Mouse (Mus musculus) frontal cortex, adult (tissue): ENCODE results near the gene Ubn1.

Experiments
- ATAC-seq: cut with Nextera tagmentation; 2 replicates; pipeline ENCODE4 v1.9.2; 2017; ENCODE audit warnings: mild to moderate bottlenecking, moderate library complexity, mixed read lengths; ENCODE audit not compliant: low TSS enrichment

The Ubn1 gene

GRCm38 (mm10) chr16:5049774-5050234 is at the start of gene Ubn1, which contains the start of gene Glyr1:
TSS of gene Ubn1 (plus strand) at chr16:5050057.
TSS of gene Glyr1 (minus strand) at chr16:5049863.
- peak; percentile 98 for ATAC-seq

DNA sequence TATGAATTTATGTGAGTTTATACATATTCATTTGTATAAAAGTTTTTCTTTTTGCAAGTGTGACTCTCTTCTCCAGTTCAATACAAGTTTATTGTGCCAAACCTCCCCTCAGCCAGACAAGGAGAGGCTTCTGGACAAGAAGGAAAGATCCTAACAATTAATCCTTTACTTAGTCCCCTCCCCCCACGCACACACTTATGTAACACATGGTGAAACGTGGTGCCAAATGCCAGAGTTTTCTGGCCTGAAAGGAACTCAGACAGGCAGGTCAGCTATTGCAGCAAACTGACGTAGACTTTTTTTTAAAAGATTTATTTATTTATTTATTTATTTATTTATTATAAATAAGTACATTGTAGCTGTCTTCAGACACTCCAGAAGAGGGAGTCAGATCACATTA is 49.2 kb upstream of the Ubn1 start:
- no peak for ATAC-seq

GRCm38 (mm10) chr16:5007067-5007466 is 42.8 kb upstream of the Ubn1 start, which contains the start of gene Smim22:
TSS of gene Smim22 (plus strand) at chr16:5007288.
- ATAC-seq = no peak

DNA sequence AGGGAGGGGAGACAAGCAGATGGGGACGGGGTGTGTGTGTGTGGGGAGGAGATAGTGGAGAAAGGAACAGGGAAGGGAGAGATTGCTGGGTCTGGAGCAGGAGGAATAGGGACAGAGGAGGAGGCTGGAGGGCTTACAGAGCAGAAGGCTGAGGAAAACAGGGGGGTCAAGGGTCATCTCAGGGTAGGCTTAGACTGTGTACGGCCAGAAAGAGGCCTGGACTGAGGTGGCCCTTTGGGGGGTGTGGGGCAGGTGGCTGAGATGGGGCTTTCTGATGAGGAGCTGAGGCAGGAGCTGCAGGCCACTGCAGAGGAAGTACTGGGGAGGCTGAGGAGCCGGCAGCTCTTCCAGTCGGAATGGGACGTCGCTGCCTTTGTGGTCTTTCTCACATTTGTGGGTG is 42.4 kb upstream of the Ubn1 start:
- ATAC-seq = no peak

GRCm38 (mm10) chr16:5008076-5008475 is 41.8 kb upstream of the Ubn1 start:
- no peak for ATAC-seq

GRCm38 (mm10) chr16:5010371-5010935 is 39.4 kb upstream of the Ubn1 start:
- no peak for ATAC-seq

DNA sequence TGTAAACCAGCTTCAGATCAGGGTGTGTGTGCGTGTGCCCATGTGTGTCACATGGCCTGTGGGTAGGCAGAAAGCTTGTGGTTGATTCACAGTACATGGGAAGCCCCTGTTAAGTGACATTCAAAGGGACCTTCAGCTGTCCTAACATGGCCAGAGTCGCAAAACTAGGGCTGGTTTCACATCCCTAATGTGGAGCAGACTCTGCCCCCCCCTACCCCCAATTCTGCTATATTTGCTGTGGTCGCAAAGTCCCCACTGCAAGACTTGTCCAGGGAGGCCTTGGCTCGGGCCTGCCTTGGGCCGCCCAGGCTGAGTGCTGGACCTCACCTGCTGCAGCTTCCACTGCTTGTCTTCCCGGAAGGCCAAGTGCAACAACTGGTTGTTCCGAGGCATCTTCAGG is 38.6 kb upstream of the Ubn1 start:
- ATAC-seq = no peak

DNA sequence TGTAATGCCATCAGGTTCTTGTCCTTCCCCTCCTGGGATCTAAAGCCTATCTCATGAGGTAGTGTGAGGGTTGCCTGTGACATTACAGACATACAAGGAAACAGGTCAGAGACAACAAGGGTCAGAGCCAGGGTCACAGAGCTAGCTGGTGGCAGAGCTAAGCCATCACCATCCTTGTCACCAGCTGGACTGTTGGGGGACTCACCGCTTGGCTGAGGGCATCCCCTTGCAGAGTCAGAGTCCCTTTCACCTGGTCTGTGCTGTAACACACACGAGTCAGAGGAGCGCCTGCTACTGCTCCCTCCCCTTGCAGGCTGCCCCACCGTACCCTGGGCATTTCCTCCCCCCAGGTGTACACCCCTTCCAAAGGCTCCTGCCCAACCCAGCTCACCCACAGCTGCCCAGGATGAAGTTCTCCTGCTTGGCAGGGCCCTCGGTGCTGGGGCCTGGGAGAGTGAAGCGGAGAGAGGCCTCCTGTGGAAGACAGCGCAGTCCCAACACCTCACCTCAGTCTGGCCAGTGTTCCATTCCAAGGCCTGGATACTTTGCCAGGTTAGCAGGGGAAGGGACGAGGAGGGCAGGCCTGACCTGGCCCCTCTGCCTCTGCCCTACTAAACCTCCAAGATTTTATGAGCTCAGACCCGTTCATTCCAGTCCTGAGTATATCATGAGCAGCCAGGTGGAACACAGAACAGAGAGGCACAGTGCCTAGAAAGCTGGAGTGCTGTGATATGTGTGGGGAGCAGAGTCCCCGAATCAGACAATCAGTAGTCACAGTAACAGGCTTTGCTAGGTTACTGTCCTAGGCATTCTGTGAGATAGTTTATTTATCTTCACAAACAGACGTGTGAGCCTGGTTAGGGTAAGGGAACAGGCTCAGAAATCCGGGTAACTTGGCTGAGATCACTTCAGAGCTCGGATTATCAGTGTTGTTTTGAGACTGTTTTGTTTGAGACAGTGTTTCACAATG is 37.5 kb upstream of the Ubn1 start:
- no peak for ATAC-seq

- ATAC-seq = peak; percentile 98
Observed at GRCm38 (mm10) chr16:5013054-5013838, 36.6 kb upstream of the Ubn1 start, which contains the start of gene Rogdi. TSS of gene Rogdi (minus strand) at chr16:5013553.

DNA sequence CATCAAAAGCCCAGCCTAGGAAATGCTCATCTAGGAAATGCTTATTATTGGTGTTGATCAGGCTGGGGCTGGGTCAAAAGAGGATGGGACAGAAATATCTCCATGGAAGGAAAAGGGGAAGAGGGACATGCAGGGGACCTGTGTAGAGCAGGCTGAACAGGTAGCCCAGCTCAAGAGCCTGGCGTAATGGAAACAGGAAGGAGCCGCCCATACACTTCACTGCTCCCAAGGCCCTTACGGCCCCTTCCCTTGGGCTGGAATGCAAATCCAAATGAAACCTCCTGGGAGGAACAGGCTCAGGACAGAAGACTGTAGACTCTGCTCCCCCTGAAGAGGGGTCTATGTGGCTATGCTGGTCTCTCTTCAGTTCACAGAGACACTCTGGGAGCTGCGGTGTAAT is 35.3 kb upstream of the Ubn1 start:
- ATAC-seq = no peak

DNA sequence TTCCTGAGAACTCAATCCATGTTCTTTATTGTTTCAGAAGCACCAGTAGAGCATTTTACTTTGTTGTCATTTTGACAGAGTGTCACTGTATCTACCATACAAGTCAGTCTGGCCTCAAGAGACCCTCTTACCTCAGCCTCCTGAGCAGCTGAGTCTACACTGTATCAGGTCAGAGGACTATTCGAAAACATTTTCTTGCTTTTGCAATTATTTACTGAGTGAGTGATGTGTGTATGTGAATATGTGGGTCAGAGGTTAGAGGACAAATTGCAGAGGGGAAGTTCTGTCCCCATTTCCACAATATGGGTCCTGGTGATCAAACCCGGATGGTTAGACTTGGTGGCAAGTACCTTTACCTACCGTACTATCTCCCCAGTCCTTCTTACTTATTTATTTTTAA is 25.8 kb upstream of the Ubn1 start:
- ATAC-seq = no peak

DNA sequence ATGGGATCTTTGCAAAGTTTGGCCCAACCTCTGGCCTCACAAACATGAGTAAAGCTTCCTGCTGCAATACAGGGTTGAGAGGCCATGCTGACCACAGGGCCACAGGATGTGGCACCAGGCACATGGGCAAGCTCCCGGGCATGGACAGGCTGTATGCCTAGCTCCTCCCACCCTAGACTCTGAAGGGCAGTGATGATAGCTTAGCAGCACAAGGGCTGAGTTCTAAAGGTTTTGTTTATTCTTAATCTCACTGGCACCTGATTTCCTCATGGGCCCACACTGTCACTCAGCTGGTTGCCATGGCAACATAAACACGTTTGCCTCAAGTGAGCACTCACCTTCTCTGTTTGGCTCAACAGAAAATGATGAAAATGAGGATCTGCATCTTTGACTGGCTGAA is 20.0 kb upstream of the Ubn1 start:
- ATAC-seq = no peak

- no peak for ATAC-seq
Observed at GRCm38 (mm10) chr16:5035591-5035990, 14.3 kb upstream of the Ubn1 start.

DNA sequence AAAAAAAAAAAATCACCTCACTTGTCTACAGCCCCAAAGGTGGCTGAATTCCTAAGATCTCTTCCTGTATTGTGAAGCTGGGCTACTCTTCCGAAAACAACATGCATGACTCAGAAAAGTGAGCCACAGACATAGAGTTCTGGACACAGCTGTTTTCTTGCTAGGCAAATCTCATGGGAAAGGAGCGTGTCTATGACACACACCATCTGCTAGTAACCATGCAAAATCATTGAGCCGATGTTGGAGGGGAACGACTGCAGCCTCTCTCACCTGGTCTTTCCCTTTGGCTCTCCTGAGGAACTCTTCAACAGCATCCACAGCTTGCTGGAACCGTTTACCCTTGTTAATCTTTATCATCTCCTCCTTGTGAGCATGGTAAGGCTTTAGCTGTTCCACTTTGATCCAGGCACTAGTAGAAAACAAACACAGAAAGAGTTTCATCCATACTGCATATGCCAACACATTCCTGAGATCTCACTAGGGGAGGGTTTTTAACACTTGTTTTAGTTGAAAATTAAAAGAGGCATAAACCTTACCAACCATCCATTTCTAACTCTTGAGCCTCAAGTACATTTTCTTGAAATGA is 13.1 kb upstream of the Ubn1 start:
- no peak for ATAC-seq

DNA sequence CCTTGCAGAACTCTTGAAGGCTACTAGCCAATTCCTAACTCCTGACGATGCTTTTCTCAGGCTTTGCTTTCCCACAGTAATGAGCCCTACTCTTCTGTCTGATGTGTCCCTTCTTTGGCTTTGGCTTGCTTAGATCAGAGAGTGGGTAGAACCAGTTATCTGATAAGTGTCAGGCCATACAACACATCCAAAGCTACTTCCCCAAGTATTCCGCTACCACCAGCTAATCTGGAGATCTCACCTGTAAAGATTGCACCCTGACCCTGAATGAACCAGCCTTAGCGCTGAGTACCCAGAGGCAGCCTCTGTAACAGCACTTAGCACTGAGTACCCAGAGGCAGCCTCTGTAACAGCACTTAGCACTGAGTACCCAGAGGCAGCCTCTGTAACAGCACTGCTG is 4.5 kb upstream of the Ubn1 start:
- ATAC-seq = no peak

GRCm38 (mm10) chr16:5049182-5049773 is 579 bp upstream of the Ubn1 start:
- peak; percentile 48 for ATAC-seq

GRCm38 (mm10) chr16:5050251-5051110 is 624 bp downstream of the Ubn1 start:
- ATAC-seq = peak; percentile 58

GRCm38 (mm10) chr16:5058114-5058513 is 8.3 kb downstream of the Ubn1 start:
- no peak; the same call in 1 of the 2 replicates for ATAC-seq

- ATAC-seq = no peak
Observed at GRCm38 (mm10) chr16:5063472-5063871, 13.6 kb downstream of the Ubn1 start.

- peak; percentile 60; the same call in 1 of the 2 replicates for ATAC-seq
Observed at GRCm38 (mm10) chr16:5070321-5070720, 20.5 kb downstream of the Ubn1 start.
